Mouse (Mus musculus) NIH3T3 (cell line): Measurements from ENCODE around the gene Gstp2.
"Not testable (repeated sequence)": the region's sequence is repeated elsewhere in the genome, so short reads cannot be mapped to it uniquely, and the experiment has no call there.

Experiments
- DNase-seq: peaks from one replicate; pipeline ENCODE4 v3.0.0-alpha.2; 2012; ENCODE audit warnings: low read depth

The Gstp2 gene

GRCm38 (mm10) chr19:4070311-4070710 is 24.5 kb upstream of the Gstp2 start:
- DNase-seq, result no peak

- no peak for DNase-seq
These were observed 23.0 kb upstream of the Gstp2 start for GRCm38 (mm10) chr19:4068717-4069410.

GRCm38 (mm10) chr19:4068242-4068641 is 22.4 kb upstream of the Gstp2 start:
- DNase-seq, result not testable (repeated sequence)

GRCm38 (mm10) chr19:4066877-4067276 is 21.1 kb upstream of the Gstp2 start:
- no peak for DNase-seq

DNA sequence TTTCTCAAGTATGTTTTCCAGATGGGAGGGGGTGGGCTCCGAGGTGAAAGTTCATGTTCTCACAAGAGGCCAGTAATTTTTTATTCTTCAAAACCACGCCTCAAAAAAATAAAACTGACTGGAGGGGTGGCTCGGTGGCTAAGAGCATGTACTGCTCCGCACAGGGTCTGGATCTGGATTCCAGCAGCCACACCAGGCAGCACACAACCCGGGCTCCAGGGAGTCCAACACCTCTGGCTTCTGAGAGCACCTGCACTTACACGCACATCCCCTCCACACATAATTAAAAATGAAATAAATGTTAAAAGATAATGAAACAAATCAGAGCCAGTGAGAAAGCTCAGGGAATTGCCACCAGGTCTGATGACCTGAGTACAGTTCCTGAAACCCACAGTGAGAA is 20.5 kb upstream of the Gstp2 start:
- DNase-seq, result no peak

- not testable (repeated sequence) for DNase-seq
These were observed 18.7 kb upstream of the Gstp2 start for GRCm38 (mm10) chr19:4064501-4064900.

- not testable (repeated sequence) for DNase-seq
These were observed 17.5 kb upstream of the Gstp2 start for GRCm38 (mm10) chr19:4063357-4063756.

DNA sequence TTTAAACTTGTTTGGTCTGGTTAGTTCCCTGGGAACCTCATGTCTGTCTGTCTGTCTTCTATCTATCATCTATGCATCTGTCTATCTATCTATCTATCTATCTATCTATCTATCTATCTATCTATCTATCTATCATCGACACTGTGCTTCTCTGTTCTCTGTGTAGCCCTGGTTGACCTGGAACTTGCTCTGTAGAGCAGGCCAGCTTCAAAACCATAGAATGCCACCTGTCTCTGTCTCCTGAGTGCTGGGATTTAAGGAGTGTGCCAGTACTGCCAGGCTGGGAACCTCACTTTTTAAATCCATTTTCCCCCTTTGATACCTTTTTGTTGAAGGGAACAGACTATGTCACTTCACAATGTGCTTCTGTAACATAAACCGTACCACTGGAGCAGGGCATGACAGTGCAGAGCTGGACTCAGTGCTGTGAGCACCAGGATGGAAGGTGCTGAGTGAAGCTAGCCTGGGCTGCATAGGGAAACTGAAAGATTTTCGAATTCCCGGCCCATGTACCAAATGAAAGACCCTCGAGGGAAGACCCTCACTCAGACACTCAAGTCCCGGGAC is 15.2 kb upstream of the Gstp2 start:
- DNase-seq, result no peak

DNA sequence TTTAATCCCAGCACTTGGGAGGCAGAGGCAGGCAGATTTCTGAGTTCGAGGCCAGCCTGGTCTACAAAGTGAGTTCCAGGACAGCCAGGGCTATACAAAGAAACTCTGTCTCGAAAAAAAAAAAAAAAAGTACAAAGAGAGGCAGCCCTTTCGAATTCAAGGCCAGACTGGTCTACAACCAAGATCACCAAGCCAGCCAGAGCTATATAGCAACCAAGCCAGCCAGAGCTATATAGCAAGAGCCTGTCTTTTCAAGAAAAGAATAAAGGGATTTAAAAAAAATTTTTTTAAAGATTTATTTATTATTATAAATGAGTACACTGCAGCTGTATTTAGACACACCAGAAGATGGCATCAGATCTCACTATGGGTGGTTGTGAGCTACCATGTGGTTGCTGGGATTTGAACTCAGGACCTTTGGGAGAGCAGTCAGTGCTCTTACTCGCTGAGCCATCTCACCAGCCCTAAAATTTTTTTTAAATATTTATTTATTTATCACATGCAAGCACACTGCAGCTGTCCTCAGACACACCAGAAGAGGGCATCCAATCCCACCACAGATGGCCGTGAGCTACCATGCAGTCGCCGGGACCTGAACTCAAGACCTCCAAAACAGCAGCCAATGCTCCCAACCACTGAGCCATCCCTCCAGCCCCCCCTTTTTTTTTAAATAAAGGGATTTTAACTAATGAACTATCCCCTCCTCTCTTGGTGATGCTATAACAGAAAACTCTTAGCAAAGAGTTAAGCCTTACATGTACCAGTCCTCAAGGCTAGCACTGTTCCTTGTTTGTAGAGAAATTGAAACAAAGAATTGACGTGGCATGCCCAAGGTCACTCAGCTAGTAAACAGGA is 14.4 kb upstream of the Gstp2 start:
- DNase-seq, result not testable (repeated sequence)

- DNase-seq, result no peak
These were observed 13.4 kb upstream of the Gstp2 start, which contains the start of gene Gstp3 for GRCm38 (mm10) chr19:4059069-4059740. TSS of gene Gstp3 (minus strand) at chr19:4059569.

DNA sequence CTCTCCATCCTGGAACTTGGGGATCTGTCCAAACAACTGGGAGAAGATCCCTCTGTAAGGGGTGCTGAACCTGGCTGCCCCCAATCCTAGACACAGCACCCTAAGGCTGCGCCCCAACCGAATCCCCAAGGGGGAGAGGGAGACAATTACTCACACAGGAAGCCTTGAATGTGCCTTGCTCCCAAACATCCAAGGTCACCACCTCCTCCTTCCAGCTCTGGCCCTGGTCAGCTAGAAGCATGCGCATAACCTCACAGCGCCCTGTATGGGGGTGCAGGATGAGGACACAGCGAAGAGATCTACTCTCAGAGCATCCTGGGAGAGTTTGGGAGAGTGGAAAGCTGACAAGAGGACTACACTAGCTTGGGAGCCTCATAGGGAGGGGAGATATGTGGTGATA is 12.8 kb upstream of the Gstp2 start:
- no peak for DNase-seq

DNA sequence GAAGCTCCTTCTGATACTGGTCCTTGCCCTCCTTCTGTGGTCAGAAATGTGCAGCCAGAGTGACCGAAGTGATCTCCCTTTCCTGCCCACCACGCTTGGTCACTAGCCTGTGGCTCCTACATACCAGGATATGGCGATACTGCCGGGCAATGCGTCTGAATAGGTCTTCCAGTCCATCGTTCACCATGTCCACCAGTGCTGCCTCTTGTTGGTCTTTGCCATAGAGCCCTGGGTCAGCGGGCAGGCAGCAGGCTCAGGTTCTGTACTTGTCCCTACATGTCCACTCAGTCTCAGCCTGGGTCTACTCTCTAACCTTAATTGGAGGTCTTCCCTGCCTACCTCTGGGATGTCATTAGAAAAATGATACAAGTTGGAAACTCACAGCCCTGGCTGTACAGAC is 12.1 kb upstream of the Gstp2 start:
- no peak for DNase-seq

GRCm38 (mm10) chr19:4057389-4057788 is 11.6 kb upstream of the Gstp2 start:
- no peak for DNase-seq

DNA sequence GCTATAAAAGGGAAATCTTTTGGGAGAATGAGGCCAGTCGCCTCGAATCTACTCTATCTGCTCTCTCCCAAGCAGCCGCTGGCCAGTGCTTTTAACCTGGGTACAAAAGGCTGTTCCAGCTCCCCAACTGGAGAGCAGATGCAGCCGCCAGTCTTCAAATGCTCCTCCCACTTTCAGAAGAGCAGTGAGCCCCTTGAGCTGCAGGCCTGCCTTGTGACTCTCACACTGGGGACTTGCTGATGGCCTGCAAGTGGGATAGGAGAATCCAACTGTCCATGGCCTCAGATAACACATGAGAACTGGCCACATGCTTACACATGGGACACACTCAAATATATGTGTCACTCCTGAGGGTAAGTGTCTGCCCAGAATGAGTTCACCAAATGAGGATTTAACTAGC is 10.9 kb upstream of the Gstp2 start:
- DNase-seq, result no peak

GRCm38 (mm10) chr19:4055947-4056693 is 10.3 kb upstream of the Gstp2 start:
- no peak for DNase-seq

DNA sequence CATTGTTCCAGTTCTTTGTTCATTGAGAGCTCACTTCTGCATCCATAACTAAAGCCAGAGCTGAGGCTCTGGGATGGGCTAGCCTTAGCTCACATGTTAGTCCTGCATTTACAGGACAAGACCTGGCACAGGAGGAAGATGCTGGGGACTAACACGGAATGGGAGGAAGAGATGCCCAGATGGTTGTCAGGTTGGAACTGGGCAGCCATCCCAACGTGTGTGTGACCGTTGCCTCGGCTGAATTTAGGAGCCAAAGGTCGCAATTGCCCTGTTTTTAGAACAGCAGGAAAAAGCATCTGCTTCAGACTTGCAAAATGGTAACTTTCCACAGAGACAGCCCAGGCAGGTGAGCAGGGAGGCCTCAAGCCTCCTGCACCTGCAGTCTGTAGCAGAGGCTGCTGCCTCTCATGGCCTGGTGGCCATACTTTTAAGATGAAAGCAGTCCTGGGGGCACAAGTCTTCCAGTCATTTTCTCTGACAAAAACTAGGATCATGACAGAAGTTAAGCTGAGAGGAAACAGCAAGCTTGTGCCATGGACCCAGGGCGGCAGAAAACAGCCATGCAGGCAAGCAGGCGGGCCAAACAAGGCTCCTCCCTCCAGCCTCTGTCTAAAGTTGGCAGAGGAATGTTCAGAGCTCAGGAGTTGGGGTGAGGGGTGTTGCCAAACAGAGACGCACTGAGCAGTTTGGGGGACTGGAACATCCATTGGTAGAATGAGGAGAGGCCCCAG is 9.6 kb upstream of the Gstp2 start:
- DNase-seq, result no peak

DNA sequence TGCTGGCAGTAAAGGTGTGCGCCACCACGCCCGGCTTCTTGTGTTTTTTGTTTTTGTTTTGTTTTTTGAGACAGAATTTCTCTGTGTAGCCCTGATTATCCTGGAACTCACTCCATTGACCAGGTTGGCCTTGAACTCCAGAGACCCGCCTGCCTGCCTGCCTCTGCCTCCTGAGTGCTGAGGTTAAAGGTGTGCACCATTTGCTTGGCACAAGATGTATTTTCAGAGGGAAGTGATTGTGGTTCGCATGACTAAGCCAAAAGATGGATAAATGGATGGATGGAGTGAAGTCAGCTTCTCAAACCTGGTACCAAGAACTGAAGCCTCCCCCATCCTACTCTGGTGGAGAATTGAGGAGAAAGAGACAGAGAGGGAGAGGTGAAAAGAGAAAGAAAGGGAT is 8.8 kb upstream of the Gstp2 start:
- no peak for DNase-seq

- no peak for DNase-seq
These were observed 6.8 kb upstream of the Gstp2 start for GRCm38 (mm10) chr19:4052516-4053030.

DNA sequence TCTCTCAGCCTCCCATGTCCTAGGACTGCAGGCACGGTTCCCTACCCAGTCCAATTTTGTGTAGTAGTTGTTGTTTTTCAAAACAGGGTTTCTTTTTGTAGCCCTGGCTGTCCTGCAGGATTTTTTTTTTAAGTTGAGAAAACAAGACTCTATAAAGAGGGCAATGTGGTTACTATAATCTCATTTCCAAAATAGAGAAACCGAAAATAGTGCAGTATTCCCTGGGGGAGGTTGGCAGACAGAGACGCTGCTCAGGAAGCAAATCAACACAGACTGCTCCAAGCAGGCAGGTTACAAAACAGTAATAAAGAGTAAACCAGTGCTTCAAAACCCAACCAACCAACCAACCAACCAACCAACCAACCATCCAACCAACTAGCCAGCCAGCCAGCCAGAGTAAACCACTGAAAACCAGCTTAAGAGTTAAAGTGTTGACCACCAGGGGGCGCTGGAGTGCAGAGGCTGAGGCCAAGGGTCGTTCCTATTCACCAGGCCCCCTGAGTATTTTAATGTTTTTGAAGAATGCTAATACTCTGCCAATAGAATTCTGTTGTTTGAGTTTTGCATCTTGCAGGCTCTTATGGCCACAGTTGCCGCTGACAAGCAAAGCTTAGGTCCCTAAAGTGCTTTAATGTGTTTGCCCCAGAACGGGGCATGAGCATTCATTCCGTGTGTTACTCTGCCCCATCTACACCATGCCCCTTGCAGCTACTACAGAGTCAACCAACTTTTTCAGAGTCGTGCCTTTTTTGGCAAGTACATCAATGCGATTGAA is 6.1 kb upstream of the Gstp2 start:
- DNase-seq, result peak; percentile 80

DNA sequence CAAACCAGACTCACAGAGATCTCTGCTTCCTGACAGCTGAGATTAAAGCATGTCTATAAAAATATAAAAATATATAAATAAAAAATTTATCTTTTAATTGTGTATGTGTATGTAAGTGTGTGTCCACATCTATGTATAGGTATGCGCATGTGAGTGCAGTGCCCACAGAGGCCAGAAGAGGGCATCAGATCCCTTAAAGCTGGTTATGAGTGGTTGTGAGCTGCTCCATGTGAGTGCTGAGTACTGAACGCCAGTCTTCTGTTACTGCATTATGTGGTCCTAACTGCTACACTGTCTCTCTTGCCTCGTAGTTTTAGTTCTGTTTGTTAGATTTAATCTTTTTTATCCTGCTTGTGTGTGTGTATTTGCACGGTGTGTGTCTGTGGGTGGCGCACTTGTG is 5.2 kb upstream of the Gstp2 start:
- DNase-seq, result no peak
